Mouse (Mus musculus) MEL (cell line): Measurements from ENCODE around the gene Olfr675.

Experiments used
- CHD1 ChIP-seq: IDR thresholded peaks from 2 replicates; pipeline ENCODE4 v1.6.1; 2012; ENCODE audit warnings: low read depth, mild to moderate bottlenecking, inconsistent platforms, low read length, improper control_type of control experiment
- CTCF ChIP-seq, 3 experiments: IDR thresholded peaks in 2 of 3; conservative IDR thresholded peaks in 1 of 3; 2 replicates each; pipeline ENCODE4 v1.5.1; 2011 to 2012; ENCODE audit warnings: low read length in 3 of 3, low read depth in 2 of 3, mild to moderate bottlenecking in 2 of 3, improper control_type of control experiment in 1 of 3, inconsistent platforms in 1 of 3, mixed read lengths in 1 of 3, moderate library complexity in 1 of 3; ENCODE audit not compliant: control insufficient read depth in 1 of 3, insufficient read depth in 1 of 3, poor library complexity in 1 of 3, severe bottlenecking in 1 of 3
- EP300 ChIP-seq, 2 experiments: IDR thresholded peaks; 2 replicates each; pipeline ENCODE4 v1.6.1; 2011; ENCODE audit warnings: improper control_type of control experiment in 2 of 2, low read length in 2 of 2, low read depth in 1 of 2, mild to moderate bottlenecking in 1 of 2
- GABPA ChIP-seq: IDR thresholded peaks from 2 replicates; pipeline ENCODE4 v1.6.1; 2012; ENCODE audit warnings: low read depth, mild to moderate bottlenecking, inconsistent platforms, low read length, improper control_type of control experiment, moderate library complexity
- MAFK ChIP-seq: IDR thresholded peaks from 2 replicates; pipeline ENCODE4 v1.6.1; 2011; ENCODE audit warnings: low read depth, mild to moderate bottlenecking, low read length, improper control_type of control experiment, borderline replicate concordance
- MAX ChIP-seq: IDR thresholded peaks from 2 replicates; pipeline ENCODE4 v1.6.1; 2011; ENCODE audit warnings: low read length, improper control_type of control experiment
- MAZ ChIP-seq: IDR thresholded peaks from 2 replicates; pipeline ENCODE4 v1.6.1; 2012; ENCODE audit warnings: low read depth, mild to moderate bottlenecking, inconsistent platforms, low read length, improper control_type of control experiment
- MXI1 ChIP-seq: IDR thresholded peaks from 2 replicates; pipeline ENCODE4 v1.6.1; 2011; ENCODE audit warnings: mild to moderate bottlenecking, low read depth, low read length, improper control_type of control experiment
- POLR2A ChIP-seq, 2 experiments: IDR thresholded peaks; 2 replicates each; pipeline ENCODE4 v1.6.1; 2011 to 2012; ENCODE audit warnings: low read length in 2 of 2, mild to moderate bottlenecking in 2 of 2, control low read depth in 1 of 2, improper control_type of control experiment in 1 of 2, low read depth in 1 of 2, moderate library complexity in 1 of 2; ENCODE audit not compliant: control insufficient read depth in 1 of 2, insufficient read depth in 1 of 2, poor library complexity in 1 of 2
- RCOR1 ChIP-seq: IDR thresholded peaks from 2 replicates; pipeline ENCODE4 v1.6.1; 2012; ENCODE audit warnings: low read depth, mild to moderate bottlenecking, inconsistent platforms, low read length, improper control_type of control experiment
- TBP ChIP-seq: IDR thresholded peaks from 2 replicates; pipeline ENCODE4 v1.8.0; 2011; ENCODE audit warnings: low read depth, low read length, improper control_type of control experiment
- USF2 ChIP-seq, 2 experiments: IDR thresholded peaks; 2 replicates each; pipeline ENCODE4 v1.6.1; 2011 to 2012; ENCODE audit warnings: improper control_type of control experiment in 2 of 2, low read length in 2 of 2, borderline replicate concordance in 1 of 2, inconsistent platforms in 1 of 2, low read depth in 1 of 2, mild to moderate bottlenecking in 1 of 2; ENCODE audit not compliant: insufficient read depth in 1 of 2
- ZKSCAN1 ChIP-seq: IDR thresholded peaks from 2 replicates; pipeline ENCODE4 v1.6.1; 2012; ENCODE audit warnings: low read depth, mild to moderate bottlenecking, inconsistent platforms, low read length, improper control_type of control experiment, moderate library complexity
- ZNF384 ChIP-seq: IDR thresholded peaks from 2 replicates; pipeline ENCODE4 v1.6.1; 2012; ENCODE audit warnings: low read depth, mild to moderate bottlenecking, inconsistent platforms, low read length, improper control_type of control experiment

DNA sequence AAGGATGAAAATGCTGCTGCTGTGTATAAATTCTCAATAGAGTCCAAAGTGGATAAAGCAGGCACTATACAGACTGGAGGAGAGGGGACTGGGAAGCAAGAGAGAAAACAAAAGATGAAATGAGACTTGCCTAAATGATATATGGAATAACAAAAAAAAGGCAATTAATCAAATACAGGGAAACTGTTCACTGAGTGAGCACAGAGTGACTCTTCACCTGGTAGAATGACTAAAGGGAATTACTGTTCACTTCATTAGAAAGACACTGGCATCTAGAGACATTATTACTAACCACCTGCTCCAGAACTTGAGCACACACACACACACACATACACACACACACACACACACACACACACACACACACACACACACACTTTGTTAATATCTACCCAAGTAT is 4.1 kb upstream of the Olfr675 start, which contains the start of gene Olfr676:
- no peak for TF ChIP-seq MAZ
- TF ChIP-seq POLR2A (IDR thresholded peaks at IDR 0.05; ENCODE audit: control insufficient read depth in 1 of 2, insufficient read depth in 1 of 2, low read depth in 1 of 2, low read length in 2 of 2, poor library complexity in 1 of 2): no peak
- TF ChIP-seq MXI1: no peak
- no peak for TF ChIP-seq USF2 (IDR thresholded peaks at IDR 0.05; ENCODE audit: borderline replicate concordance in 1 of 2, insufficient read depth in 1 of 2, low read depth in 1 of 2, low read length in 2 of 2)
- no peak for TF ChIP-seq CTCF (IDR thresholded peaks at IDR 0.05 in 2 of 3, conservative IDR thresholded peaks at IDR 0.05 in 1 of 3; ENCODE audit: control insufficient read depth in 1 of 3, insufficient read depth in 1 of 3, low read depth in 2 of 3, low read length in 3 of 3, poor library complexity in 1 of 3, severe bottlenecking in 1 of 3)
- no peak for TF ChIP-seq TBP
- no peak for TF ChIP-seq ZKSCAN1
- TF ChIP-seq EP300 (IDR thresholded peaks at IDR 0.05; ENCODE audit: low read depth in 1 of 2, low read length in 2 of 2): no peak
- no peak for TF ChIP-seq ZNF384
- TF ChIP-seq RCOR1: no peak
- TF ChIP-seq CHD1: no peak
- no peak for TF ChIP-seq MAFK
- TF ChIP-seq GABPA: no peak
- TF ChIP-seq MAX: no peak
